Mouse (Mus musculus): Measurements from ENCODE around the gene Pld4. TPM values are rescaled to one million over a fixed set of nuclear protein-coding genes. Genes with fewer than 3 reads are reported as not detected.
"Not testable (repeated sequence)": the region's sequence is repeated elsewhere in the genome, so short reads cannot be mapped to it uniquely, and the experiment has no call there.

The Pld4 gene
- polyA plus RNA-seq, 1 experiment from 2014 or later, result 8.4 TPM

- H3K27me3 ChIP-seq (replicated peaks), result 0 out of 2 replicates have a peak, but pooled peaks cover 4% of the 10 kb centered on the region
- 76% methylated on average over 4 of the region's 4 CpGs for WGBS
- H3K9me3 ChIP-seq (replicated peaks), result no peaks in the 10 kb centered on the region
Observed at GRCm38 (mm10) chr12:112807796-112808195, 47.3 kb downstream of the Pld4 start.

GRCm38 (mm10) chr12:112808212-112808586, 47.7 kb downstream of the Pld4 start:
- H3K4me1 ChIP-seq, result peaks cover 31% of the 10 kb centered on the region
- no peaks in the 10 kb centered on the region for H3K9me3 ChIP-seq (replicated peaks)
- ATAC-seq (ENCODE audit: low FRiP score), result peak; percentile 22
- WGBS, result 71% methylated on average over 5 of the region's 5 CpGs
- 0 out of 2 replicates have a peak, but pooled peaks cover 4% of the 10 kb centered on the region for H3K27me3 ChIP-seq (replicated peaks)
- H3K4me3 ChIP-seq (replicated peaks), result peak overlapping the region; percentile 77
- H3K4me2 ChIP-seq, result peak overlapping the region; percentile 96
- peak overlapping the region; percentile 53 for H3K9ac ChIP-seq (replicated peaks)
- peak overlapping the region; percentile 86 for H3K27ac ChIP-seq (replicated peaks)
- H3K36me3 ChIP-seq, result peaks cover 6% of the 10 kb centered on the region

More at GRCm38 (mm10) chr12:112807796-112808195, 47.3 kb downstream of the Pld4 start:
- peak overlapping the region; percentile 86; the same call in 1 of the 2 replicates for H3K27ac ChIP-seq (replicated peaks)
- H3K4me2 ChIP-seq, result peak overlapping the region; percentile 96
- ATAC-seq (ENCODE audit: low FRiP score), result no peak
- H3K4me3 ChIP-seq (replicated peaks), result peak overlapping the region; percentile 77; the same call in 1 of the 2 replicates
- H3K36me3 ChIP-seq, result peaks cover 5% of the 10 kb centered on the region
- peaks cover 34% of the 10 kb centered on the region for H3K4me1 ChIP-seq
- H3K9ac ChIP-seq (replicated peaks), result peak overlapping the region; percentile 53; the same call in 1 of the 2 replicates

GRCm38 (mm10) chr12:112808587-112809364, 48.3 kb downstream of the Pld4 start, which contains the start of gene Clba1:
Gene Clba1 (plus strand): TSS chr12:112808937.
- H3K9me3 ChIP-seq (replicated peaks), result no peaks in the 10 kb centered on the region
- H3K4me3 ChIP-seq (replicated peaks), result peak within 1 kb of the TSS; percentile 77
- H3K4me1 ChIP-seq, result peaks cover 30% of the 10 kb centered on the region
- 0 out of 2 replicates have a peak, but pooled peaks cover 4% of the 10 kb centered on the region for H3K27me3 ChIP-seq (replicated peaks)
- peak within 1 kb of the TSS; percentile 86 for H3K27ac ChIP-seq (replicated peaks)
- peak within 1 kb of the TSS; percentile 96 for H3K4me2 ChIP-seq
- peak within 1 kb of the TSS; percentile 70 for H3K9ac ChIP-seq (replicated peaks)
- ATAC-seq (ENCODE audit: low FRiP score), result peak; percentile 95
- WGBS, result under 1% methylated on average over 64 of the region's 64 CpGs
- peaks cover 11% of the 10 kb centered on the region for H3K36me3 ChIP-seq

DNA sequence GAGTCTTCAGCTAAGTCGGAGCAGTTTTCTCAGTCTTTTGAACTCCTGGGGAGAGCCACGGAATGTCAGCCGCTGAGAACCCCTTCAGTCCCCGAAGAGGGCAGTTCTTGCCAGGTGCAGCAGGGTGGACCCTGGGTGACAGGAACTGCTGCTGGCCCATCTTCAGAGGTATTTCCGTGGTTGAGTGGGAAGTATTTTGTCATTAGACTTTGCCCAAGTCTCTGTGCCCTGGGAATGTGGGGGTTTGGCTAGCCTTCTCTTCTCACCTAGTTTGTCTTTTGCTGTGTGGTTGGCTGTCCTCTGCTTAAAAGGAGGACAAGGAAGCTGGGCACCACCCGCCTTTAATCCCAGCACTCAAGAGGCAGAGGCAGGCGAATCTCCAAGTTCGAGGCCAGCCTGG, 49.2 kb downstream of the Pld4 start:
- no peaks in the 10 kb centered on the region for H3K9me3 ChIP-seq (replicated peaks)

GRCm38 (mm10) chr12:112810092-112810885, 49.8 kb downstream of the Pld4 start:
- H3K27ac ChIP-seq (replicated peaks), result no peak overlapping the region
- H3K36me3 ChIP-seq, result peaks cover 20% of the 10 kb centered on the region
- H3K4me2 ChIP-seq, result peak overlapping the region; percentile 96
- H3K9me3 ChIP-seq (replicated peaks), result no peaks in the 10 kb centered on the region
- peaks cover 30% of the 10 kb centered on the region for H3K4me1 ChIP-seq
- WGBS, result 69% methylated on average over 19 of the region's 19 CpGs
- H3K4me3 ChIP-seq (replicated peaks), result peak overlapping the region; percentile 77; the same call in 1 of the 2 replicates
- no peaks in the 10 kb centered on the region for H3K27me3 ChIP-seq (replicated peaks)
- no peak for ATAC-seq (ENCODE audit: low FRiP score)
- H3K9ac ChIP-seq (replicated peaks), result peak overlapping the region; percentile 17; the same call in 1 of the 2 replicates

More for the DNA sequence above, 49.2 kb downstream of the Pld4 start:
- Histone ChIP-seq H3K27me3 (replicated peaks) (0 out of 2 replicates have a peak, but pooled peaks cover 4% of the 10 kb centered on the region), H3K9ac (replicated peaks) (peak overlapping the region; percentile 70), H3K27ac (replicated peaks) (peak overlapping the region; percentile 86), H3K4me3 (replicated peaks) (peak overlapping the region; percentile 77), H3K4me2 (peak overlapping the region; percentile 96), H3K36me3 (peaks cover 18% of the 10 kb centered on the region), H3K4me1 (peaks cover 30% of the 10 kb centered on the region)
- no peak for ATAC-seq (ENCODE audit: low FRiP score)
- 29% methylated on average over 8 of the region's 8 CpGs for WGBS

GRCm38 (mm10) chr12:112813370-112813769, 52.9 kb downstream of the Pld4 start:
- H3K36me3 ChIP-seq, result peaks cover 32% of the 10 kb centered on the region
- ATAC-seq (ENCODE audit: low FRiP score), result no peak
- H3K4me3 ChIP-seq (replicated peaks), result no peak overlapping the region
- no peak overlapping the region for H3K9ac ChIP-seq (replicated peaks)
- WGBS, result 94% methylated on average over 7 of the region's 7 CpGs
- no peaks in the 10 kb centered on the region for H3K27me3 ChIP-seq (replicated peaks)
- H3K4me2 ChIP-seq, result no peak overlapping the region
- H3K4me1 ChIP-seq, result peaks cover 23% of the 10 kb centered on the region
- H3K27ac ChIP-seq (replicated peaks), result no peak overlapping the region
- no peaks in the 10 kb centered on the region for H3K9me3 ChIP-seq (replicated peaks)

DNA sequence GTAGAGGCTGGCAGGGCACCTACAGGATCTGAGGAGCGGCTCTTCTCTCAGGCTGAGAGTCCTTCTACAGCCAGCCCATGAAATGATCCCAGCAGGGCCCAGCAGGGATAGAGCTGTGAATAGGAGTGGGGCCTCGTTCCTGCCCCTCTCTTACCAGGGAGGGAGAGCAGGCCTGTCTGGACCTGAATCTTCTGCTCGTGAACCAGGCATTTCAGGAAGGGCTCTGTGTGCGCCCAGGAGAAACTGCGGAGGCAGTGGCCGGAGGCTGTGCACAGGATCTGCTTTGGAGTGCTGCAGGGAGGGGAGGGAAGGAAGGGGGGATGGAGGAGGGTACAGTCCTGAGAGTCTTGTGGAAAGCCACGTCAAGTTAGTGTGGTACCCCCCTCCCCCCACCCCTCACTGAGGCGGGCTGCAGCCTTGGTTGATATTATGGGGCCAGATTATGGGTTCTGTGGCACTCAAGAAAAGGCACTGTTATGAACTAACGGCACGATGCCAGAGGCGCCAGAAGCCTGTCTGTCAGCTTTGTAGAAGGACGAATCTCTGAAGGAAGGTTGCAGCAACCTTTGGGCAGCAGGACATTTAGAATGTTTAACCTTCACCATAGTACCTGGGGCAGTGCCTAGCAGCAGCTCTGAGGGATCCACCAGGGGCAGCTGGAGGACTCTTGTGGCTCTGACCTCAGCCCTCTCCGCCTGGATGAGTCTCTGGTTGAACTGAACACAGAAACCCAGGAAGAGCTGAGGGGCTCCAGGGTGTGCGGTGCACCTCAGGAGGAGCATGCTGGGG, 54.4 kb downstream of the Pld4 start:
- Histone ChIP-seq H3K9ac (replicated peaks) (no peak overlapping the region), H3K9me3 (replicated peaks) (no peaks in the 10 kb centered on the region), H3K36me3 (peaks cover 45% of the 10 kb centered on the region), H3K4me1 (peaks cover 13% of the 10 kb centered on the region), H3K4me3 (replicated peaks) (no peak overlapping the region), H3K4me2 (no peak overlapping the region), H3K27me3 (replicated peaks) (no peaks in the 10 kb centered on the region), H3K27ac (replicated peaks) (no peak overlapping the region)
- WGBS, result 76% methylated on average over 14 of the region's 14 CpGs
- no peak for ATAC-seq (ENCODE audit: low FRiP score)

DNA sequence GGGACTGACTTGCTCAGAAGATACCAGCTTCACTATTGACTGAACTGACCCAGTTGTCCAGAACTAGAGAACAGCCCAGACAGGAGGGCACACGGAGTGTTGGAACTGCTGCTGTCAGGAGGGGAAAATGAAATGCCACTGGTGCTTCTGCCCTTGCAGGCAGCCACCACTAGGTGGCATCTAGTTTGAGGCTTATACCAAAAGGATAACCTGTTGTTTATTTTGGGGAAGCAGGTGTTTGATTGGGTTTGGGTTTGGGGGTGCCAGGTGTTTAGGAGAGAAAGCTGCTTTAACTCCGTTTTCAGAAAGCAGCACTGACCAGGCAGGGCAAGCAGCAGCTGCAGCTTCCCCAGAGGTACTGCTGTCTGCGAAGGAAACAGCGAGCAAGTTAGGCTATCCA, 55.8 kb downstream of the Pld4 start:
- H3K4me1 ChIP-seq, result 0 out of 2 replicates have a peak, but pooled peaks cover 4% of the 10 kb centered on the region
- H3K36me3 ChIP-seq, result peaks cover 57% of the 10 kb centered on the region
- no peak for ATAC-seq (ENCODE audit: low FRiP score)
- H3K4me2 ChIP-seq, result no peak overlapping the region
- no peak overlapping the region for H3K27ac ChIP-seq (replicated peaks)
- H3K4me3 ChIP-seq (replicated peaks), result no peak overlapping the region
- H3K9me3 ChIP-seq (replicated peaks), result no peaks in the 10 kb centered on the region
- 50% methylated on average over 4 of the region's 4 CpGs for WGBS
- H3K27me3 ChIP-seq (replicated peaks), result no peaks in the 10 kb centered on the region
- no peak overlapping the region for H3K9ac ChIP-seq (replicated peaks)

- not testable (repeated sequence) for H3K9me3 ChIP-seq (replicated peaks); H3K4me3 ChIP-seq (replicated peaks); H3K4me2 ChIP-seq; H3K4me1 ChIP-seq; H3K9ac ChIP-seq (replicated peaks); ATAC-seq (ENCODE audit: low FRiP score); H3K27ac ChIP-seq (replicated peaks); H3K27me3 ChIP-seq (replicated peaks)
- 88% methylated on average over 7 of the region's 7 CpGs for WGBS
- peaks cover 59% of the 10 kb centered on the region for H3K36me3 ChIP-seq
Observed at GRCm38 (mm10) chr12:112816866-112817265, 56.4 kb downstream of the Pld4 start.

Data from neural tube, embryonic 15.5 days (tissue).